Mouse (Mus musculus): Measurements from ENCODE around the gene Mcm3. TPM values are rescaled to one million over a fixed set of nuclear protein-coding genes. Genes with fewer than 3 reads are reported as not detected.
"Not testable (repeated sequence)": the region's sequence is repeated elsewhere in the genome, so short reads cannot be mapped to it uniquely, and the experiment has no call there.

Gene Mcm3
- polyA plus RNA-seq, 2 experiments, result 92.3 to 125 TPM

DNA sequence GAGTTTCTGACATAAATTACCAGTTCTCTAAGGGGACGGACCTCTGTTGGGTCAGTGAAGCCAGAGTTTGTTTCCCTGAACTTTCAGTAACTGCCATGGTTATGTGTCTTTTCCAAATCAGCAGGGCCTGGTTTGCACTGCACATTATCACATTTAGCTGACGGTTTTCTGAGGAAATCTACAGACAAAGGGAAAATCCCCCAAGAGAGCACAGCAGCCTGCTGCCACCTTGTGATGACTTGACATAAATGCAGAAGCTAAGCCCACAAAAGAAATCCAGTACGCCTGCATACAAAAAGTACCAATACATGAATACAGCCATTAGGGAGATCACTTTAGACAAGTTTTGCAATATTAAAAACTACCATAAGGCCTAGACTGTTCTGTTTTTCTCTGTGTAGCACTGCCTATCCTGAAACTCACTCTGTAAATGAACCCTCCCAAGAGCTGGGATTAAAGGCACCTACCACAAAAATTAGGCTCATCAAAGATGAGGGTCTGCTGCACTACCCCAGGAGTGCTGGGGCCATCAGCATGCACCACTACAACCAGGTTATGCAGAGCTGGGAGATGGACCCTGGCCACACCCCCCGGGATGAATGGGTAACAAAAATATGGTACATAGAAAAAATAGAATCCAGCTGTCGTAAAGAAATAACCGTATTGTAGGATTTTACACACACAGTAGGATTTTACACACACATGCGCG, 18.3 kb downstream of the Mcm3 start:
- Histone ChIP-seq H3K36me3 (ENCODE audit: control insufficient read depth, insufficient read depth, low read length) (peaks cover 73% of the 10 kb centered on the region), H3K27me3 (ENCODE audit: control insufficient read depth, insufficient read depth, low read length) (no peaks in the 10 kb centered on the region), H3K27ac (replicated peaks; ENCODE audit: low read depth, low read length) (no peak overlapping the region), H3K9ac (ENCODE audit: low read depth, low read length, severe bottlenecking) (no peak overlapping the region), H3K4me1 (ENCODE audit: control insufficient read depth, insufficient read depth, low read length) (no peaks in the 10 kb centered on the region), H3K9me3 (ENCODE audit: control insufficient read depth, low read length) (no peaks in the 10 kb centered on the region), H3K4me2 (replicated peaks; ENCODE audit: low read depth, low read length, severe bottlenecking) (no peak overlapping the region), H3K4me3 (replicated peaks; ENCODE audit: low read length) (no peak overlapping the region)
- ATAC-seq (ENCODE audit: low FRiP score, low read depth) (no peak), DNase-seq (ENCODE audit: low spot score) (peak; percentile 68)
- 75% methylated on average over 8 of the region's 8 CpGs for WGBS
- no peak for TF ChIP-seq POLR2A (IDR thresholded peaks at IDR 0.05; ENCODE audit: borderline replicate concordance, extremely low read depth, insufficient read depth, insufficient read length)

DNA sequence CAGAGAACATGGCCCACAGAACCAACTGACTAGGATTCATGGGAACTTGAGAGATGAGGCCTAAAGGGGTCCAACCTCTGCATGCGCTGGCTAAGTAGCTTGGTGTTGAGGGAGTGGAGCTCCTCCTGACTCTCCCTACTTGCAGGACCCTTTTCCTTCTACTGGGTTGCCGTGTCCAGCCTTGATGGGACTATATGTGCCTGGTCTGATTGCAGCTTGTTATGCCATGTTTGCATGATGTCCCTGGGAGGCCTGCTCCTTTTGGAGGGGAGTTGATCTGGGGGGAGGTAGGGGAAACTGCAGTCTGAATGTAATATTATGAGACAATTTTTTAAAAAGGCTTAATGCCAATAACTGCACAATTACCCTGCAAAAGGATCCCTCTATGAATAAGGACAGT, 18.8 kb downstream of the Mcm3 start:
- TF ChIP-seq POLR2A (IDR thresholded peaks at IDR 0.05; ENCODE audit: borderline replicate concordance, extremely low read depth, insufficient read depth, insufficient read length), result no peak
- Histone ChIP-seq H3K9me3 (ENCODE audit: control insufficient read depth, low read length) (no peaks in the 10 kb centered on the region), H3K4me3 (replicated peaks; ENCODE audit: low read length) (no peak overlapping the region), H3K36me3 (ENCODE audit: control insufficient read depth, insufficient read depth, low read length) (peaks cover 67% of the 10 kb centered on the region), H3K4me2 (replicated peaks; ENCODE audit: low read depth, low read length, severe bottlenecking) (no peak overlapping the region), H3K4me1 (ENCODE audit: control insufficient read depth, insufficient read depth, low read length) (no peaks in the 10 kb centered on the region), H3K9ac (ENCODE audit: low read depth, low read length, severe bottlenecking) (no peak overlapping the region), H3K27ac (replicated peaks; ENCODE audit: low read depth, low read length) (no peak overlapping the region), H3K27me3 (ENCODE audit: control insufficient read depth, insufficient read depth, low read length) (no peaks in the 10 kb centered on the region)
- 100% methylated on average over 2 of the region's 2 CpGs for WGBS
- ATAC-seq (ENCODE audit: low FRiP score, low read depth) (no peak), DNase-seq (ENCODE audit: low spot score) (no peak)

DNA sequence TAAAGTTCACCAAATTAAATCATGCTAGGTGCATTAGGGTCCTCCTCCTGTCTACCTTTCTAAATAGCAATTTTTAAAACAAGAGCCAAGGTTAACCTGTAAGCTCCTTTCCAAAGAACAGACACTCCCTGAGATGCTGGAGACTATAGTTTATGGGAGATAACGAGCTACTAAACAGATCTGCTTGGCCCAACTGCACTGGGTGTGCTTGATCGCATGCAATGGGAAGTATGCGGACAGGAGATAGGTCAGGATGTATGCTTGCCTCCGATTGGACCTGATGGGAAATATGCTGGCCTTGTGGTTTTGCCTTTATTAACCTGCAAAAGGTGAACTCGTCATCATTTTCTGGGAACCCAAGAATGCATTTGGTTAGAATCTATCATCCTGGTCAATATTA, 24.9 kb downstream of the Mcm3 start:
- Histone ChIP-seq H3K9me3 (ENCODE audit: control insufficient read depth, low read length) (no peaks in the 10 kb centered on the region), H3K27ac (replicated peaks; ENCODE audit: low read depth, low read length) (no peak overlapping the region), H3K4me3 (replicated peaks; ENCODE audit: low read length) (no peak overlapping the region), H3K36me3 (ENCODE audit: control insufficient read depth, insufficient read depth, low read length) (peaks cover 12% of the 10 kb centered on the region; the same call in 1 of the 2 replicates), H3K9ac (ENCODE audit: low read depth, low read length, severe bottlenecking) (no peak overlapping the region), H3K4me1 (ENCODE audit: control insufficient read depth, insufficient read depth, low read length) (no peaks in the 10 kb centered on the region), H3K4me2 (replicated peaks; ENCODE audit: low read depth, low read length, severe bottlenecking) (no peak overlapping the region), H3K27me3 (ENCODE audit: control insufficient read depth, insufficient read depth, low read length) (no peaks in the 10 kb centered on the region)
- WGBS, result 86% methylated on average over 5 of the region's 5 CpGs
- ATAC-seq (ENCODE audit: low FRiP score, low read depth), result no peak
- TF ChIP-seq POLR2A (IDR thresholded peaks at IDR 0.05; ENCODE audit: borderline replicate concordance, extremely low read depth, insufficient read depth, insufficient read length), result no peak
- DNase-seq (ENCODE audit: low spot score), result no peak

DNA sequence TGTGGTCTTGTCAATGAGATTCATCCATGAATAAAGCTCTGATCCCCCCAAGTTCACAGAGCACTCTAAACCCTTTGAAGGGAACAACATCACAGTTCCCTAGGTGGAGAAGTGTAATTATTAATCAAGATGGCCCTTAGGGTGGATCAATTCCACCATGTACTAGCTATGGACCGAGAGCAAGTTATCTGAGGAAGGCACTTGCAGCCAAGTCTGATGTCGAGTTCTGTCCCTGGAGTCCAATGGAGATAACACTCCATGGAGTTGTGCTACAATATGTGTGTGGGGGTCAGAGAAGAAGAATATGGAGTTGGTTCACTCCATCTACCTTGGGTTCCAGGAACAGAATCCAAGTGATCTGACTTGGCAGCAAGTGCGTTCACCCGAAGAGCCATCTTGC, 25.4 kb downstream of the Mcm3 start:
- Histone ChIP-seq H3K9me3 (ENCODE audit: control insufficient read depth, low read length) (no peaks in the 10 kb centered on the region), H3K4me1 (ENCODE audit: control insufficient read depth, insufficient read depth, low read length) (no peaks in the 10 kb centered on the region), H3K9ac (ENCODE audit: low read depth, low read length, severe bottlenecking) (no peak overlapping the region), H3K27ac (replicated peaks; ENCODE audit: low read depth, low read length) (no peak overlapping the region), H3K4me3 (replicated peaks; ENCODE audit: low read length) (no peak overlapping the region), H3K36me3 (ENCODE audit: control insufficient read depth, insufficient read depth, low read length) (peaks cover 8% of the 10 kb centered on the region; the same call in 1 of the 2 replicates), H3K4me2 (replicated peaks; ENCODE audit: low read depth, low read length, severe bottlenecking) (no peak overlapping the region), H3K27me3 (ENCODE audit: control insufficient read depth, insufficient read depth, low read length) (no peaks in the 10 kb centered on the region)
- TF ChIP-seq POLR2A (IDR thresholded peaks at IDR 0.05; ENCODE audit: borderline replicate concordance, extremely low read depth, insufficient read depth, insufficient read length), result no peak
- ATAC-seq (ENCODE audit: low FRiP score, low read depth), result no peak
- no peak for DNase-seq (ENCODE audit: low spot score)
- whole genome bisulfite sequencing, result 91% methylated on average over 4 of the region's 4 CpGs

DNA sequence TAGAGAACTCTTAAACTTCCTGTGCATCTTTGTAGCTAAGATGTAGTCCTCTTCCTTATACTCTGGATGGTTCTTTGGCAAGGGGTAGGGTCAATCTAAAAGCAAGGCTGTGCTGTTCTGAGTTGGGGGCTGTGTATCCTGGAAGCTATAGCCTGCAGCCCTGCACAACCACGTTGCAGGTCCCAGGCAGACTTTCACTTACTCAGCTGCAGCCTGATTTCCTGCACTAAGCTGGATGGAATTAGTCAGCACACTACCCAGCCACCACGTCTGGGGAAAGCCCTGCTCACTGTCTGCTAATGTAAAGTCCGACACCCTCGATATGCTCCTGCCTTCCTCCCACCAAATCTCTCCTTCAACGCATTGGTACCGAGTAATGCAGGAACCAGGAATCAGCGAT, 28.7 kb downstream of the Mcm3 start:
- ATAC-seq (ENCODE audit: low FRiP score, low read depth), result no peak
- WGBS, result 59% methylated on average over 7 of the region's 7 CpGs
- TF ChIP-seq POLR2A (IDR thresholded peaks at IDR 0.05; ENCODE audit: borderline replicate concordance, extremely low read depth, insufficient read depth, insufficient read length), result no peak
- Histone ChIP-seq H3K9ac (ENCODE audit: low read depth, low read length, severe bottlenecking) (no peak overlapping the region), H3K36me3 (ENCODE audit: control insufficient read depth, insufficient read depth, low read length) (no peaks in the 10 kb centered on the region), H3K4me3 (replicated peaks; ENCODE audit: low read length) (no peak overlapping the region), H3K9me3 (ENCODE audit: control insufficient read depth, low read length) (no peaks in the 10 kb centered on the region), H3K4me1 (ENCODE audit: control insufficient read depth, insufficient read depth, low read length) (0 out of 2 replicates have a peak, but pooled peaks cover 2% of the 10 kb centered on the region), H3K27ac (replicated peaks; ENCODE audit: low read depth, low read length) (no peak overlapping the region), H3K27me3 (ENCODE audit: control insufficient read depth, insufficient read depth, low read length) (no peaks in the 10 kb centered on the region), H3K4me2 (replicated peaks; ENCODE audit: low read depth, low read length, severe bottlenecking) (no peak overlapping the region)
- no peak for DNase-seq (ENCODE audit: low spot score)

DNA sequence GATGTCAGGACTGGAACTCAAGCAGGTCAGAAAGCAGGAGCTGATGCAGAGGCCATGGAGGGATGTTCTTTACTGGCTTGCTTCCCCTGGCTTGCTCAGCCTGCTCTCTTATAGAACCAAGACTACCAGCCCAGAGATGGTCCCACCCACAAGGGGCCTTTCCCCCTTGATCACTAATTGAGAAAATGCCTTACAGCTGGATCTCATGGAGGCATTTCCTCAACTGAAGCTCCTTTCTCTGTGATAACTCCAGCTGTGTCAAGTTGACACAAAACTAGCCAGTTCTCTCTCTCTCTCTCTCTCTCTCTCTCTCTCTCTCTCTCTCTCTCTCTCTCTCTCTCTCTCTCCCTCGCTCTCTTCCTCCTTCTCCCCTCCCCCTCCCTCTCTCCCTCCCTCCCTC, 29.6 kb downstream of the Mcm3 start, which contains the start of gene Il17f:
TSS of gene Il17f (minus strand) at position 101 of the 400 bp plus-strand sequence.
- not testable (repeated sequence) for H3K9me3 ChIP-seq (ENCODE audit: control insufficient read depth, low read length); ATAC-seq (ENCODE audit: low FRiP score, low read depth); H3K4me3 ChIP-seq (replicated peaks; ENCODE audit: low read length); H3K4me2 ChIP-seq (replicated peaks; ENCODE audit: low read depth, low read length, severe bottlenecking); H3K36me3 ChIP-seq (ENCODE audit: control insufficient read depth, insufficient read depth, low read length); H3K27me3 ChIP-seq (ENCODE audit: control insufficient read depth, insufficient read depth, low read length); H3K4me1 ChIP-seq (ENCODE audit: control insufficient read depth, insufficient read depth, low read length); H3K9ac ChIP-seq (ENCODE audit: low read depth, low read length, severe bottlenecking); DNase-seq (ENCODE audit: low spot score); H3K27ac ChIP-seq (replicated peaks; ENCODE audit: low read depth, low read length)
- WGBS, result 78% methylated on average over 1 of the region's 1 CpGs
